Mouse (Mus musculus) thymus, adult 18-20 months (tissue): ENCODE data around the gene Ints2.

Source experiments
- DNase-seq, 2 experiments: peaks; one replicate each; pipeline ENCODE4 v3.0.0; 2022; ENCODE audit warnings: mixed read lengths in 2 of 2

The Ints2 gene

DNA sequence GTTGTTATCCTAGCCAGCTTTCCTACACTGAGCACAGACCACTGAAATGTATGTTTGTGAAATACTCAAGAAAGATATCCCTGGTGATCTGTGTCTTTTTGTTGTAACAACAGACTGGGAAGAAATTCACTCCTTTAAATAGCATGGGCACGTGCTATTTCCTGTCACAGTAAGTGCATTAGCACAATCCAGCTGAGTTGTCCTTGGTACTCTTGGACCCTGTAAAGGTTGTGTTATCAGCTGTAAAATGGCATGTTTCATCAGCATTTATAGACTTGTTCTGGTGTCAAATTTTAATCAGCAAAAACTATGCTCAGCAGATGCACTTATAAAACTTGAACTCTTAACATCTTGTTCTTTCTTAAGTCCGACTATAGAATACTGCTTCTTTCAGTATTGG, 86.6 kb downstream of the Ints2 start:
- DNase-seq: no peak
